Mouse (Mus musculus): ENCODE data around the gene Fbrsl1. TPM values are rescaled to one million over a fixed set of nuclear protein-coding genes. Genes with fewer than 3 reads are reported as not detected.

Fbrsl1 gene
- 4.3 TPM in 2 replicates for polyA plus RNA-seq (2015; fragmentation: Nextera tagmentation; extraction: Ambion mirVana)

DNA sequence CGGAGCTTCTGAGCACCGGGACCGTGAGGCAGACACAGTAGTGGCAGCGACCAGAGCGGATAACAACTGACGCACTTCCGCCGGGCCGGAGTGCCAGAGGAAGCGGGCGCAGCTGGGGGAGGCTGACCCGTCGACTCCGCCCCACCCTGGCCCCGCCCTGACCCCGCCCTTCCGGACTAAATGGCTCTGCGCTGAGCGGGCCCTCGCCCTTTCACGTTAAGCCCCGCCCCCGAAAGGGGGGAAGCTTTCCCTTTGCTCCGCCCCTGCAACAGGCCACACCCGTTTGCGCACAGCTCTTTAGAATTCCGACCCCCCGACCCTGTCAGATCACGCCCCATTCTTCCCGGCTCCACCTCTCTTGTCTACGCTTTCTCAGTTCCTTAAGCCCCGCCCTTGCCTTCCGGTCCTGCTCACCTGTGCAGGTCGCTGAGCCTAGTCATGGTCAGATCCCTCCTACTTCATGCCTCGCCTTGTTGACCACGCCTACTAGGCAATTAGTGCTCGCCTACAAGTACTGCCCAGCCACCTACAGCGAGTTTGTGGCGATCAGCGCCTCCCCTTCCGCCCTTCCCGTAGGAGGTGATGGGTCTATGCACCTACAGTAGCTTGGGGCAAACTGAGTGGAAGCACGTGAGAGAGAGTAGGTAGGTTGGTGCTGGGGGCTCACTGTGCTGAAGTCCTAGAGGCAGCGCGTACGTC lies at the start of gene Fbrsl1:
TSS of gene Fbrsl1 (minus strand) at position 68 of the 699 bp plus-strand sequence.
- ATAC-seq, result peak; percentile 98
- H3K27ac ChIP-seq (ENCODE audit: low read length), result peak within 1 kb of the TSS; percentile 82
- H3K4me1 ChIP-seq (ENCODE audit: control insufficient read depth, insufficient read depth, low read length), result peaks cover 15% of the 10 kb centered on the region
- H3K9me3 ChIP-seq (ENCODE audit: control insufficient read depth, low read length), result no peaks in the 10 kb centered on the region
- peak within 1 kb of the TSS; percentile 89 for H3K4me3 ChIP-seq (ENCODE audit: low read length)
- no peaks in the 10 kb centered on the region for H3K36me3 ChIP-seq (ENCODE audit: control insufficient read depth, insufficient read depth, low read length)
- peak within 1 kb of the TSS; percentile 92 for H3K9ac ChIP-seq (ENCODE audit: low read depth, low read length)
- no peaks in the 10 kb centered on the region for H3K27me3 ChIP-seq (replicated peaks; ENCODE audit: control insufficient read depth, insufficient read depth, low read length)
- H3K4me2 ChIP-seq (ENCODE audit: low read depth, low read length), result peak within 1 kb of the TSS; percentile 92
- WGBS, result 1% methylated on average over 45 of the region's 46 CpGs

DNA sequence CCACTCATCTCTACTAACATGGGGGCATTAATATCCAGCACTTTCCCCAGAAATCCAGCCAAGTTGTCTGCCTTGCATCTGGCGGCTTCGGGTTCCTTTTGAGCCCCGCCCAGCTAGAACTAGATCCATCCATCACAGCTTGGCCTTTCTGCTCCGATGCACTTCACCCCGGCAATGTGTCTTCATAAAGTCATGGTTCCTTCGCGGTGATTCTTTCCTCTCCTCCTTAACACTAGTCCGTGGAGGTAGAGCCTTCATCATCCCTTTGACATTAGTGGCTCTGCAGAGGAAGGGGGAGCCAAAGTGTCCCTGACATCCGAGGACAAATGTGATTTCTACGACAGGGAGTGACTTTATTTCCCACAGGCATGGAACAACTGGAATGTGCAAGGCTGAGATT lies 49.8 kb upstream of the Fbrsl1 start:
- Histone ChIP-seq H3K27ac (ENCODE audit: low read length) (no peak overlapping the region), H3K4me3 (ENCODE audit: low read length) (no peak overlapping the region), H3K9me3 (ENCODE audit: control insufficient read depth, low read length) (no peaks in the 10 kb centered on the region), H3K4me2 (ENCODE audit: low read depth, low read length) (no peak overlapping the region), H3K9ac (ENCODE audit: low read depth, low read length) (no peak overlapping the region), H3K4me1 (ENCODE audit: control insufficient read depth, insufficient read depth, low read length) (no peaks in the 10 kb centered on the region; the same call in 1 of the 2 replicates), H3K36me3 (ENCODE audit: control insufficient read depth, insufficient read depth, low read length) (no peaks in the 10 kb centered on the region), H3K27me3 (replicated peaks; ENCODE audit: control insufficient read depth, insufficient read depth, low read length) (no peaks in the 10 kb centered on the region)
- ATAC-seq, result no peak
- WGBS, result 31% methylated on average over 10 of the region's 10 CpGs

DNA sequence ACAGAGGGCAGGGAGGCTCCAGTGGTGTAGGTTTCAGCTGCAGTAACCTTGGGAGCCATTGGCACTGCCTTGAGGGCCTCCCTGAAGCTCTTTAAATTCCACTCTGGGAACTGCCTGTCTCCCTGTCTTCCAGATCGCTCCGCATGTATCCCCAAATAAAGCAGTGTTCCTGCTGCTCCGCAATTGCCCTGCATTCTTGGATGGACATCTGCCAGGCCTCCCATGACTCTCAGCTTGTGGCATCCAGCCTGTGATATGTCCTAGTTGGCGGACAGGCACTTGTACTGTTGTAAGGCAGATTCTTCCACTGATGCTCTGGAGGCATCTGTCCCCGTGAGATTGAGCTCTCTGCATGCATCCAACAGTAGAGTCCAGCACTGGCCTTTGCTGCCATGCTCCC lies 49.3 kb upstream of the Fbrsl1 start:
- no peak overlapping the region for H3K4me2 ChIP-seq (ENCODE audit: low read depth, low read length)
- H3K27me3 ChIP-seq (replicated peaks; ENCODE audit: control insufficient read depth, insufficient read depth, low read length), result no peaks in the 10 kb centered on the region
- no peaks in the 10 kb centered on the region; the same call in 1 of the 2 replicates for H3K4me1 ChIP-seq (ENCODE audit: control insufficient read depth, insufficient read depth, low read length)
- no peak overlapping the region for H3K4me3 ChIP-seq (ENCODE audit: low read length)
- H3K27ac ChIP-seq (ENCODE audit: low read length), result no peak overlapping the region
- no peak for ATAC-seq
- H3K9ac ChIP-seq (ENCODE audit: low read depth, low read length), result no peak overlapping the region
- WGBS, result 62% methylated on average over 5 of the region's 5 CpGs
- no peaks in the 10 kb centered on the region for H3K36me3 ChIP-seq (ENCODE audit: control insufficient read depth, insufficient read depth, low read length)
- H3K9me3 ChIP-seq (ENCODE audit: control insufficient read depth, low read length), result no peaks in the 10 kb centered on the region

DNA sequence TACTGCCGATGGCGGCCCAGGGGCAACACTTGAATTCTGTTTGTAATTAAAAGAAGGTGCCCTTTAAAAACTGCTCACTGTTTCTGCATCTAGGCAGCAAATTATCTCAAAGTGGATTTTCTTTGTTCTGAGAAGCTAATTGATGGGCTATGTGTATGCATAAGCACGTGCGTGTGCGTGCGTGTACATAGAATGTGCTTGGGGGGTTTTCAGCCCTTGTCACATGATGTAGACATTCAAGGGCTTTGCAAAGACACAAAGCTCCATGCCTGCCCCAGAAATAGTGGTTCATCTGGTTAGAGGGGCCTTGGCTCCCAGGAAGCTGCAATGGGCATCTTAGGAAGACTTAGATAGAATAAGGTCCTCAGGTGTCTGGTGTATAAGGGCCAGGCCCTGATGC lies 46.7 kb upstream of the Fbrsl1 start:
- Histone ChIP-seq H3K36me3 (ENCODE audit: control insufficient read depth, insufficient read depth, low read length) (no peaks in the 10 kb centered on the region), H3K9me3 (ENCODE audit: control insufficient read depth, low read length) (no peaks in the 10 kb centered on the region), H3K4me3 (ENCODE audit: low read length) (no peak overlapping the region), H3K4me1 (ENCODE audit: control insufficient read depth, insufficient read depth, low read length) (no peaks in the 10 kb centered on the region; the same call in 1 of the 2 replicates), H3K27me3 (replicated peaks; ENCODE audit: control insufficient read depth, insufficient read depth, low read length) (no peaks in the 10 kb centered on the region), H3K4me2 (ENCODE audit: low read depth, low read length) (no peak overlapping the region), H3K9ac (ENCODE audit: low read depth, low read length) (no peak overlapping the region), H3K27ac (ENCODE audit: low read length) (no peak overlapping the region)
- no peak for ATAC-seq
- WGBS, result 92% methylated on average over 6 of the region's 6 CpGs

DNA sequence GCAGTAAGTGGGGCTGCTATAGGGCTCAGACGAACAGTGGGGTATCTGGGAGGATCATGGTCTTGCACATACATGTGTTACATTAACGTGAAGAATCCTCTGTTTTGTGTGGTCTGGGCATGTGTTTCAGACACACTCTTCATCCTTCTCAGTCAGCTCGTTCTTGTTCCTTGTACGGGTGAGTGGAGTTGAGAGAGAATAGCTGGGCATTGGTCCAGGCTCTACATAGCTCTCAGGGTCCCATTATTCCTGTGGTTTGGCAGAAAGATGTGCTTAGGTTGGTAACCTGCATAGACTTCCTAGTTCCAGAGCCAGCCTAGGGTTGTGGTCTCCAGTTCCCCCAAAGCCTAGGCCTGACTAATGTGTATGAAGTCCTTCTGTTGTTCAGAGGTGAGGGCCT lies 46.1 kb upstream of the Fbrsl1 start:
- Histone ChIP-seq H3K4me2 (ENCODE audit: low read depth, low read length) (no peak overlapping the region), H3K9ac (ENCODE audit: low read depth, low read length) (no peak overlapping the region), H3K27me3 (replicated peaks; ENCODE audit: control insufficient read depth, insufficient read depth, low read length) (no peaks in the 10 kb centered on the region), H3K27ac (ENCODE audit: low read length) (no peak overlapping the region), H3K9me3 (ENCODE audit: control insufficient read depth, low read length) (no peaks in the 10 kb centered on the region), H3K4me1 (ENCODE audit: control insufficient read depth, insufficient read depth, low read length) (no peaks in the 10 kb centered on the region; the same call in 1 of the 2 replicates), H3K36me3 (ENCODE audit: control insufficient read depth, insufficient read depth, low read length) (no peaks in the 10 kb centered on the region), H3K4me3 (ENCODE audit: low read length) (no peak overlapping the region)
- 73% methylated on average over 4 of the region's 4 CpGs for WGBS
- ATAC-seq, result no peak

DNA sequence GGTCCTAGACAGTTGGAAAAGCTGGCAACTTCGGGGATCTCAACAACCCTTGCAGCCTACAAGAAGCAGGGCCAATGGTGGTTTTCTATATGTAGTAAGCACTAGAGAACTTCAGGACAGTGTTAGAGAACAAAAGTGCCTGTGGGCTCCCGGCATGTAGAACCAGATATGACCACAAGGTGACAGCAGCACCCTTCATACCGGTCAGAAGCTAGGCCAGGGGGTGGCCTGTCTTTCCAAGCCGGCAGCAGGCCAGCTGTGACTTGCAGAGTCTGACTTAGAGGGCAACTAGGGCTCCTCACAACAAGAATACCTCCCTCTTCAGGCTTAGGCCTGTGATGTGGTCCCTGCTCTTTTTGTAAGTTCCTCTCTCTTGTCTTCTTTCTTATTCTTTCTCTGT lies 45.5 kb upstream of the Fbrsl1 start:
- Histone ChIP-seq H3K4me3 (ENCODE audit: low read length) (no peak overlapping the region), H3K36me3 (ENCODE audit: control insufficient read depth, insufficient read depth, low read length) (no peaks in the 10 kb centered on the region), H3K4me2 (ENCODE audit: low read depth, low read length) (no peak overlapping the region), H3K4me1 (ENCODE audit: control insufficient read depth, insufficient read depth, low read length) (no peaks in the 10 kb centered on the region; the same call in 1 of the 2 replicates), H3K27me3 (replicated peaks; ENCODE audit: control insufficient read depth, insufficient read depth, low read length) (no peaks in the 10 kb centered on the region), H3K9me3 (ENCODE audit: control insufficient read depth, low read length) (no peaks in the 10 kb centered on the region), H3K27ac (ENCODE audit: low read length) (no peak overlapping the region), H3K9ac (ENCODE audit: low read depth, low read length) (no peak overlapping the region)
- 0 out of 2 replicates have a peak, but pooled peaks have one; percentile 48 for ATAC-seq
- WGBS, result 3% methylated on average over 4 of the region's 4 CpGs

DNA sequence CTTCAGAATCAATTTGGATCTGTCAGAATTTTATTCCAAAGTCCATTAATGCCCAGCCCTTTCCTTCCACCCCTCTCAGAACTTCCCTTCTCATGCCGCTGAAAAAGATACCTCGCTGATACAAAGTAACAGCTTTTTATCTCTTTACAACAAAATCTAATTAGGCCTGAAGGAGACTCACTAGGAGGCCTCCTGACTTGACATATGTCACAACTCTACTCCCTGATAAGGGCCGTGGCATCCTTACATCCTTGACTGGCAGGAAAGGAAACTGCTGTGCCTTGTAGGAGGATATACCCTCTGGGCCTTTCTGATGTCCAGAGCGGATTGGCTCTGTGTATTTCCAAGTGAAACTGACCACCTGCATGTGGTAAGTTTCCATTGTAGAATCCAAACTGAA lies 41.3 kb upstream of the Fbrsl1 start:
- ATAC-seq, result no peak
- no peaks in the 10 kb centered on the region for H3K4me1 ChIP-seq (ENCODE audit: control insufficient read depth, insufficient read depth, low read length)
- no peaks in the 10 kb centered on the region for H3K36me3 ChIP-seq (ENCODE audit: control insufficient read depth, insufficient read depth, low read length)
- no peak overlapping the region for H3K27ac ChIP-seq (ENCODE audit: low read length)
- no peak overlapping the region for H3K4me3 ChIP-seq (ENCODE audit: low read length)
- no peaks in the 10 kb centered on the region for H3K9me3 ChIP-seq (ENCODE audit: control insufficient read depth, low read length)
- no peak overlapping the region for H3K4me2 ChIP-seq (ENCODE audit: low read depth, low read length)
- 54% methylated on average over 4 of the region's 4 CpGs for WGBS
- H3K27me3 ChIP-seq (replicated peaks; ENCODE audit: control insufficient read depth, insufficient read depth, low read length), result no peaks in the 10 kb centered on the region
- H3K9ac ChIP-seq (ENCODE audit: low read depth, low read length), result no peak overlapping the region

DNA sequence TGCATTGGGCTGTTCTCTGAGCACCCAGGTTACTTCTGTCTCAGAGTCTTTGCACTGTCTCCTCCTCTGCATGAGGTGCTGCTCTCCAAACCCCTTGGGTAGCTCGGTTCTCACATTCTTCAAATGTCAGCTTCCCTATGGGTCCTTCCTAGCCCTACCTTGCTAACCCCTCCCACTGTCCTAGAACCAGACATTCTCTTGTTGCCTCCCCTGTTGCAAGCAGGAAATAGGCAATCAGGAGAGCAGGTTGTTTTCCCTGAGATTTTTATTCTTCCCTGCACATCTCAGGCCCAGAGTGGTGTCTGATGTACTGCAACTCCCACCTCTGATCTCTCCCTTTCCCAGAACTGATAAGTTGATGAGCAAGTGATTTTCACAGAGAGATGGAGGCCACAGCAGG lies 39.6 kb upstream of the Fbrsl1 start:
- H3K4me2 ChIP-seq (ENCODE audit: low read depth, low read length), result no peak overlapping the region
- H3K4me1 ChIP-seq (ENCODE audit: control insufficient read depth, insufficient read depth, low read length), result no peaks in the 10 kb centered on the region
- H3K36me3 ChIP-seq (ENCODE audit: control insufficient read depth, insufficient read depth, low read length), result no peaks in the 10 kb centered on the region
- H3K27me3 ChIP-seq (replicated peaks; ENCODE audit: control insufficient read depth, insufficient read depth, low read length), result no peaks in the 10 kb centered on the region
- 32% methylated on average over 1 of the region's 1 CpGs for WGBS
- H3K9ac ChIP-seq (ENCODE audit: low read depth, low read length), result no peak overlapping the region
- no peak for ATAC-seq
- no peak overlapping the region for H3K4me3 ChIP-seq (ENCODE audit: low read length)
- H3K27ac ChIP-seq (ENCODE audit: low read length), result no peak overlapping the region
- no peaks in the 10 kb centered on the region for H3K9me3 ChIP-seq (ENCODE audit: control insufficient read depth, low read length)

DNA sequence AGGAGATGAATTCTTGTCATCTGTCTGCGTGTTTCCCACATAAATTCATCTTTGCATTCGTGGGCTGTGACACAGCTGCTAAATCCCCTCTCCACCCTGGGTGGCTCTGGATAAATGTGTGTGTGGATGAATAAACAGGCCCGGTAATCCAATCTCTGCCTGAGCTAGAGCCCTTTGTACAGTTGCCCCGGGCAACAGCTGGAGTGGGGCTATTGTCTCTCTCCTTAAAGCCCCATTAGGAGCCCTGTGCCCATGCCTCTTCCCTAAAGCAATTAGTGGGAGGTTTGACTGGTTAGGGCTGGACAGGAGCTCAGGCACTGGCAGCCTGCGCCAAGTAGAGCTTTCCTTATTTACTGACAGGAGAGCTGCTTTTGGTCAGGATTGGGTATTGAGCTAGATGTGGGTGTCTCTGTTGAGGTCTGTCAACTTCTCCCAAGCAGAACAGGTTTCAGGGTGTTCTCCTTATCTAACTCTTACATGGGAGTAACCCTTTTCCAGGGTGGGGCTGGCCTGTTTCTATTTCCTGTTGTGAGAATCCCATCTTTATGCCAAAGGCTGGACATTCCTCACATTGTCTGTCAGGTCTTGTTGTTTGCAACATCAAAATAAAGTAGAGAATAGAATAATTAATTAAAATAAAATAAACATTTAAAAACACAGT lies 38.5 kb upstream of the Fbrsl1 start:
- Histone ChIP-seq H3K9ac (ENCODE audit: low read depth, low read length) (no peak overlapping the region), H3K27me3 (replicated peaks; ENCODE audit: control insufficient read depth, insufficient read depth, low read length) (no peaks in the 10 kb centered on the region), H3K4me1 (ENCODE audit: control insufficient read depth, insufficient read depth, low read length) (no peaks in the 10 kb centered on the region), H3K36me3 (ENCODE audit: control insufficient read depth, insufficient read depth, low read length) (no peaks in the 10 kb centered on the region), H3K4me3 (ENCODE audit: low read length) (no peak overlapping the region), H3K9me3 (ENCODE audit: control insufficient read depth, low read length) (no peaks in the 10 kb centered on the region), H3K27ac (ENCODE audit: low read length) (no peak overlapping the region), H3K4me2 (ENCODE audit: low read depth, low read length) (no peak overlapping the region)
- ATAC-seq, result peak; percentile 59
- WGBS, result 30% methylated on average over 5 of the region's 5 CpGs

All from intestine, embryonic 16.5 days (tissue).